Mouse (Mus musculus) embryonic facial prominence, embryonic 11.5 days (tissue): ENCODE results near the gene Fhl4. TPM values are rescaled to one million over a fixed set of nuclear protein-coding genes. Genes with fewer than 3 reads are reported as not detected.
A peak's percentile ranks its signal among the peaks of the same experiment; 100 is the strongest.

Experiments
- ATAC-seq: fragments of 200-750 bp; cut with Nextera tagmentation; replicated peaks from 2 replicates; pipeline ENCODE4 v1.8.0; 2017; ENCODE audit warnings: low read depth; ENCODE audit not compliant: insufficient number of reproducible peaks, low FRiP score, low TSS enrichment
- DNase-seq: peaks from one replicate; pipeline ENCODE4 v3.0.0-alpha.2; 2015; ENCODE audit warnings: low spot score
- H3K27ac ChIP-seq: fragments of 300-500 bp; sonication (generic); replicated peaks from 2 replicates; pipeline ENCODE4 v1.5.1; 2014; ENCODE audit warnings: mild to moderate bottlenecking, low read depth, low read length, control low read depth
- H3K27me3 ChIP-seq: fragments of 300-500 bp; sonication (generic); 2 replicates; pipeline ENCODE4 v1.6.1; 2014; ENCODE audit warnings: mild to moderate bottlenecking, low read length, moderate library complexity, mixed read lengths; ENCODE audit not compliant: control insufficient read depth, insufficient read depth
- H3K36me3 ChIP-seq: fragments of 300-500 bp; sonication (generic); replicated peaks from 2 replicates; pipeline ENCODE4 v1.6.1; 2014; ENCODE audit warnings: low read depth, mild to moderate bottlenecking, low read length, moderate library complexity, mixed read lengths; ENCODE audit not compliant: control insufficient read depth, insufficient read depth
- H3K4me1 ChIP-seq: fragments of 300-500 bp; sonication (generic); 2 replicates; pipeline ENCODE4 v1.6.1; 2014; ENCODE audit warnings: low read length, mixed read lengths; ENCODE audit not compliant: control insufficient read depth, insufficient read depth
- H3K4me2 ChIP-seq: fragments of 300-500 bp; sonication (generic); 2 replicates; pipeline ENCODE4 v1.6.1; 2014; ENCODE audit warnings: low read depth, mild to moderate bottlenecking, control low read depth, low read length, moderate library complexity
- H3K4me3 ChIP-seq: fragments of 300-500 bp; sonication (generic); 2 replicates; pipeline ENCODE4 v1.5.1; 2014; ENCODE audit warnings: low read depth, low read length, control low read depth
- H3K9ac ChIP-seq: fragments of 300-500 bp; sonication (generic); replicated peaks from 2 replicates; pipeline ENCODE4 v1.6.1; 2014; ENCODE audit warnings: mild to moderate bottlenecking, control low read depth, low read length
- H3K9me3 ChIP-seq: fragments of 300-500 bp; sonication (generic); replicated peaks from 2 replicates; pipeline ENCODE4 v1.6.1; 2016; ENCODE audit warnings: mild to moderate bottlenecking, low read length, inconsistent platforms, mixed read lengths; ENCODE audit not compliant: control insufficient read depth
- WGBS: fragments of 180-500 bp; shearing (Covaris S2); extraction: QIAGEN DNeasy Blood & Tissue Kit; methylation state at CpG from one replicate; pipeline ENCODE4 v1.1.7; 2014; 5-methylcytosine and 5-hydroxymethylcytosine counted together
- polyA plus RNA-seq: library from polyadenylated mRNA; unstranded; fragments of >200 nt; fragmentation: Nextera tagmentation; extraction: Ambion mirVana; gene quantifications from 2 replicates; pipeline ENCODE4 v1.2.1, GENCODE M21; 2014

The Fhl4 gene
- polyA plus RNA-seq, 1 experiment from 2014 or later, result 1.1 TPM

DNA sequence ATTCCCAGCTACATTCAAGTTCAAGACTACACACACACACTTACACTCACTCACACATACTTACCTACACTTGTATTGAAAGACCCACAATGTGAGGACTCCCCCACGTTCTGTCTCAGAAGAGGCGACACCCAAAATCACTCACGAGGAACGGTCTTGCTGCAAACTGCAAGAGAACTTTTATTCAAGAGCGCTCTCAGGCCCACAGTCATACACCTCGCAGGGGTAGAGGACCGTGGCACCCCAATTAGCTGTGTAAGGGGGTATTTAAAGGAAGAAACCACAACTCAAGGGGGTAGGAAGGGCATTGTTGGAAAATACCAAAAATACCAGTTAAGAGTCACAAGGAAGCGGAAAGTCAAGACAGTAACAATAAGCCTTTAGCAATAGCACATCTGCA, 54.3 kb downstream of the Fhl4 start:
- Histone ChIP-seq H3K4me2 (no peak overlapping the region), H3K9me3 (no peaks in the 10 kb centered on the region), H3K36me3 (no peaks in the 10 kb centered on the region), H3K27ac (no peak overlapping the region), H3K4me1 (no peaks in the 10 kb centered on the region; the same call in 1 of the 2 replicates), H3K27me3 (no peaks in the 10 kb centered on the region), H3K4me3 (no peak overlapping the region), H3K9ac (no peak overlapping the region)
- DNase-seq, result no peak
- 96% methylated on average over 8 of the region's 8 CpGs for WGBS
- ATAC-seq, result no peak

DNA sequence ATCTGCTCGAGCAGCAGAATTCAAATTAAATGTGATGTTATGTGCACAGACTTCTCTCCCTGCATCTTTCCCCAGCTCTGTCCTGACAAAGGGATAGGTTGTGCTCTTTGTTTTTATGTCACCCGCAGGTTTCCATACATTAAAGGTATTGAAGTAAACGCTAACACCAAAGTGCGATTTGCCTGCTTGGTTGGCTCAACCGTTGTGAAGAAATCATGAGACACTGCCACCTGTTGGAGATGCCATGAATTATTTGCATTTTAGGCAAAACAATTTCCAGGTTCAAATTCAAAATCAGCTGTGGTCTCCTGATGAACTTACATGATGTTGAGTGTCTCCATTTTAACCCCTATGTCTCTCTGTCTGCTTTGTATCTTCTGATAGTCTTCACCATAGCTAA, 55.7 kb downstream of the Fhl4 start:
- H3K4me3 ChIP-seq, result no peak overlapping the region
- H3K36me3 ChIP-seq, result no peaks in the 10 kb centered on the region
- DNase-seq (peak; percentile 73), ATAC-seq (no peak)
- H3K9me3 ChIP-seq, result no peaks in the 10 kb centered on the region
- H3K27me3 ChIP-seq, result no peaks in the 10 kb centered on the region
- no peaks in the 10 kb centered on the region; the same call in 1 of the 2 replicates for H3K4me1 ChIP-seq
- no peak overlapping the region for H3K9ac ChIP-seq
- no peak overlapping the region for H3K4me2 ChIP-seq
- H3K27ac ChIP-seq, result no peak overlapping the region
- WGBS, result 32% methylated on average over 5 of the region's 5 CpGs

Other genes with a start within 250 kb of the Fhl4 start
- gene Ric8b, start 184.9 kb downstream of the Fhl4 start, polyA plus RNA-seq, result 26.3 and 28.4 TPM in 2 replicates
- gene Tmem263, start 132 bp upstream of the Fhl4 start, polyA plus RNA-seq, result 75.0 and 81.6 TPM in 2 replicates
- 33.3 and 36.0 TPM in 2 replicates for gene Mterf2, start 25.5 kb upstream of the Fhl4 start, polyA plus RNA-seq
- 33.6 and 34.0 TPM in 2 replicates for gene Cry1, start 82.6 kb upstream of the Fhl4 start, polyA plus RNA-seq